Mouse (Mus musculus) layer of hippocampus, postnatal 36 days (tissue): ENCODE measurements at regions not wholly inside any gene's neighbourhood (a gene's known extent, or its start where the extent isn't known, plus 50 kb on each side); places are given as distances from the start of the nearest gene placed in this dataset.

Experiments used
- DNase-seq, 2 experiments: peaks; one replicate each; pipeline ENCODE4 v3.0.0; 2022

GRCm38 (mm10) chr1:137863506-137863905 is 312.0 kb downstream of the Ptprc start:
- DNase-seq, result no peak

GRCm38 (mm10) chr1:137852262-137852661 is 323.2 kb downstream of the Ptprc start:
- DNase-seq, result no peak

GRCm38 (mm10) chr1:137847311-137847923 is 328.1 kb downstream of the Ptprc start:
- DNase-seq, result no peak

- no peak for DNase-seq
These were observed 328.7 kb downstream of the Ptprc start for GRCm38 (mm10) chr1:137846857-137847256.

GRCm38 (mm10) chr1:137840531-137840930 is 335.0 kb downstream of the Ptprc start:
- DNase-seq, result no peak

- DNase-seq, result no peak
These were observed 335.8 kb downstream of the Ptprc start for GRCm38 (mm10) chr1:137839703-137840102.

- DNase-seq, result no peak
These were observed 336.2 kb downstream of the Ptprc start for GRCm38 (mm10) chr1:137839263-137839662.

- no peak for DNase-seq
These were observed 337.2 kb downstream of the Ptprc start for GRCm38 (mm10) chr1:137838357-137838756.

GRCm38 (mm10) chr1:137833535-137833934 is 342.0 kb downstream of the Ptprc start:
- no peak for DNase-seq

GRCm38 (mm10) chr1:137831284-137831683 is 344.2 kb downstream of the Ptprc start:
- DNase-seq, result no peak

- DNase-seq, result no peak
These were observed 348.1 kb downstream of the Ptprc start for GRCm38 (mm10) chr1:137827379-137827778.

- no peak for DNase-seq
These were observed 360.1 kb downstream of the Ptprc start for GRCm38 (mm10) chr1:137815401-137815888.

GRCm38 (mm10) chr1:137814556-137814955 is 361.0 kb downstream of the Ptprc start:
- no peak for DNase-seq

GRCm38 (mm10) chr1:137813716-137814115 is 361.8 kb downstream of the Ptprc start:
- DNase-seq, result no peak

- no peak for DNase-seq
These were observed 363.5 kb downstream of the Ptprc start for GRCm38 (mm10) chr1:137811981-137812380.

- no peak for DNase-seq
These were observed 368.8 kb downstream of the Ptprc start for GRCm38 (mm10) chr1:137806742-137807141.

- DNase-seq, result no peak
These were observed 369.3 kb downstream of the Ptprc start for GRCm38 (mm10) chr1:137806252-137806651.

GRCm38 (mm10) chr1:137802119-137802518 is 373.4 kb downstream of the Ptprc start:
- DNase-seq, result no peak

GRCm38 (mm10) chr1:137800752-137801151 is 374.8 kb downstream of the Ptprc start:
- no peak for DNase-seq

GRCm38 (mm10) chr1:137788789-137789188 is 386.7 kb downstream of the Ptprc start:
- no peak for DNase-seq

GRCm38 (mm10) chr1:137786653-137787052 is 388.9 kb downstream of the Ptprc start:
- DNase-seq, result no peak

- DNase-seq, result no peak
These were observed 400.9 kb downstream of the Ptprc start for GRCm38 (mm10) chr1:137774586-137774985.

GRCm38 (mm10) chr1:137760797-137761196 is 414.7 kb downstream of the Ptprc start:
- DNase-seq, result no peak

- DNase-seq, result no peak
These were observed 424.0 kb downstream of the Ptprc start for GRCm38 (mm10) chr1:137751446-137751961.

GRCm38 (mm10) chr1:137750894-137751293 is 424.6 kb downstream of the Ptprc start:
- DNase-seq, result no peak
